Mouse (Mus musculus): Measurements from ENCODE around the gene Pum1.
A peak's percentile ranks its signal among the peaks of the same experiment; 100 is the strongest.

Gene Pum1

GRCm38 (mm10) chr4:130828851-130829673 lies 165.9 kb downstream of the Pum1 start:
- DNase-seq: peak in 1 of 2 experiments; percentile 22

Measured in cerebellum, adult 18-20 months (tissue).